Mouse (Mus musculus) erythroblast, embryonic 14.5 days (primary cell): ENCODE measurements around the gene Tmem233. TPM values are rescaled to one million over a fixed set of nuclear protein-coding genes. Genes with fewer than 3 reads are reported as not detected.

ENCODE experiments used
- H3K27me3 ChIP-seq: 2 replicates; pipeline ENCODE4 v1.6.1; 2012; ENCODE audit warnings: inconsistent platforms; ENCODE audit not compliant: control insufficient read depth
- H3K36me3 ChIP-seq: 2 replicates; pipeline ENCODE4 v1.6.1; 2012; ENCODE audit warnings: mild to moderate bottlenecking, inconsistent platforms; ENCODE audit not compliant: control insufficient read depth
- H3K4me1 ChIP-seq: 2 replicates; pipeline ENCODE4 v1.6.1; 2012; ENCODE audit warnings: inconsistent platforms; ENCODE audit not compliant: control insufficient read depth
- H3K4me3 ChIP-seq: replicated peaks from 2 replicates; pipeline ENCODE3; 2012; ENCODE audit warnings: moderate library complexity, mild to moderate bottlenecking, inconsistent platforms
- H3K9me3 ChIP-seq: 2 replicates; pipeline ENCODE4 v1.6.1; 2012; ENCODE audit warnings: low read length, inconsistent platforms, mixed read lengths; ENCODE audit not compliant: control insufficient read depth
- GATA1 ChIP-seq: IDR thresholded peaks from 2 replicates; pipeline ENCODE4 v1.6.1; 2012; ENCODE audit warnings: low read length, inconsistent platforms, mixed read lengths
- TAL1 ChIP-seq: IDR thresholded peaks from 3 replicates; pipeline ENCODE4 v1.6.1; 2012; ENCODE audit warnings: low read length, inconsistent platforms, mixed read lengths
- polyA plus RNA-seq: library from polyadenylated mRNA; stranded (reverse); fragments of >175 nt; gene quantifications from 2 replicates; pipeline ENCODE4 v1.2.3, GENCODE M21; 2012

The Tmem233 gene
- polyA plus RNA-seq = not detected in 2 replicates

GRCm38 (mm10) chr5:116083081-116083480 lies at the start of gene Tmem233:
TSS of gene Tmem233 (minus strand) at chr5:116083244.
- Histone ChIP-seq H3K4me1 (no peaks in the 10 kb centered on the region), H3K4me3 (no peak within 1 kb of the TSS), H3K27me3 (peaks cover 19% of the 10 kb centered on the region), H3K9me3 (no peaks in the 10 kb centered on the region), H3K36me3 (no peaks in the 10 kb centered on the region)
- TF ChIP-seq GATA1 (no peak), TAL1 (no peak)

GRCm38 (mm10) chr5:116123344-116123743 lies 40.3 kb upstream of the Tmem233 start:
- Histone ChIP-seq H3K27me3 (no peaks in the 10 kb centered on the region), H3K4me1 (no peaks in the 10 kb centered on the region), H3K36me3 (no peaks in the 10 kb centered on the region), H3K4me3 (no peak overlapping the region), H3K9me3 (no peaks in the 10 kb centered on the region)
- no peak for TF ChIP-seq GATA1
- TF ChIP-seq TAL1 = no peak

- Histone ChIP-seq H3K27me3 (no peaks in the 10 kb centered on the region), H3K4me1 (no peaks in the 10 kb centered on the region), H3K4me3 (no peak overlapping the region), H3K36me3 (no peaks in the 10 kb centered on the region), H3K9me3 (no peaks in the 10 kb centered on the region)
- TF ChIP-seq TAL1 (no peak), GATA1 (no peak)
These were observed 33.5 kb upstream of the Tmem233 start for GRCm38 (mm10) chr5:116116567-116116966.

GRCm38 (mm10) chr5:116116110-116116509 lies 33.1 kb upstream of the Tmem233 start:
- Histone ChIP-seq H3K27me3 (no peaks in the 10 kb centered on the region), H3K4me3 (no peak overlapping the region), H3K36me3 (no peaks in the 10 kb centered on the region), H3K9me3 (no peaks in the 10 kb centered on the region), H3K4me1 (no peaks in the 10 kb centered on the region)
- no peak for TF ChIP-seq TAL1
- no peak for TF ChIP-seq GATA1

- Histone ChIP-seq H3K4me3 (no peak overlapping the region), H3K4me1 (no peaks in the 10 kb centered on the region), H3K27me3 (no peaks in the 10 kb centered on the region), H3K36me3 (no peaks in the 10 kb centered on the region), H3K9me3 (no peaks in the 10 kb centered on the region)
- TF ChIP-seq GATA1 (no peak), TAL1 (no peak; the same call in 2 of the 3 replicates)
These were observed 32.2 kb upstream of the Tmem233 start for GRCm38 (mm10) chr5:116115071-116115834.

- no peaks in the 10 kb centered on the region for H3K27me3 ChIP-seq
- no peak overlapping the region for H3K4me3 ChIP-seq
- no peaks in the 10 kb centered on the region for H3K36me3 ChIP-seq
- no peaks in the 10 kb centered on the region for H3K4me1 ChIP-seq
- TF ChIP-seq TAL1 (no peak), GATA1 (no peak)
- H3K9me3 ChIP-seq = no peaks in the 10 kb centered on the region
These were observed 25.6 kb upstream of the Tmem233 start for GRCm38 (mm10) chr5:116108651-116109050.

GRCm38 (mm10) chr5:116084231-116084630 lies 1.2 kb upstream of the Tmem233 start:
- Histone ChIP-seq H3K9me3 (no peaks in the 10 kb centered on the region), H3K27me3 (peaks cover 19% of the 10 kb centered on the region), H3K4me1 (no peaks in the 10 kb centered on the region), H3K36me3 (no peaks in the 10 kb centered on the region), H3K4me3 (no peak overlapping the region)
- TF ChIP-seq TAL1 (no peak), GATA1 (no peak)

GRCm38 (mm10) chr5:116082241-116082900 lies 673 bp downstream of the Tmem233 start:
- no peaks in the 10 kb centered on the region for H3K4me1 ChIP-seq
- TF ChIP-seq TAL1 = no peak
- TF ChIP-seq GATA1 = no peak
- no peak overlapping the region for H3K4me3 ChIP-seq
- H3K36me3 ChIP-seq = no peaks in the 10 kb centered on the region
- no peaks in the 10 kb centered on the region for H3K9me3 ChIP-seq
- peaks cover 19% of the 10 kb centered on the region for H3K27me3 ChIP-seq

GRCm38 (mm10) chr5:116081616-116082015 lies 1.4 kb downstream of the Tmem233 start:
- peaks cover 19% of the 10 kb centered on the region for H3K27me3 ChIP-seq
- no peaks in the 10 kb centered on the region for H3K36me3 ChIP-seq
- TF ChIP-seq GATA1 (no peak), TAL1 (no peak)
- no peaks in the 10 kb centered on the region for H3K9me3 ChIP-seq
- H3K4me1 ChIP-seq = no peaks in the 10 kb centered on the region
- no peak overlapping the region for H3K4me3 ChIP-seq
